Mouse (Mus musculus): Measurements from ENCODE around the gene Alpk1. TPM values are rescaled to one million over a fixed set of nuclear protein-coding genes. Genes with fewer than 3 reads are reported as not detected.

The Alpk1 gene
- 1.0 and 1.1 TPM in 2 replicates for polyA plus RNA-seq (2012; rRNA removed)

GRCm38 (mm10) chr3:127780021-127780644, at the start of gene Alpk1:
Gene Alpk1, minus strand, starts transcription at chr3:127780527.

DNA sequence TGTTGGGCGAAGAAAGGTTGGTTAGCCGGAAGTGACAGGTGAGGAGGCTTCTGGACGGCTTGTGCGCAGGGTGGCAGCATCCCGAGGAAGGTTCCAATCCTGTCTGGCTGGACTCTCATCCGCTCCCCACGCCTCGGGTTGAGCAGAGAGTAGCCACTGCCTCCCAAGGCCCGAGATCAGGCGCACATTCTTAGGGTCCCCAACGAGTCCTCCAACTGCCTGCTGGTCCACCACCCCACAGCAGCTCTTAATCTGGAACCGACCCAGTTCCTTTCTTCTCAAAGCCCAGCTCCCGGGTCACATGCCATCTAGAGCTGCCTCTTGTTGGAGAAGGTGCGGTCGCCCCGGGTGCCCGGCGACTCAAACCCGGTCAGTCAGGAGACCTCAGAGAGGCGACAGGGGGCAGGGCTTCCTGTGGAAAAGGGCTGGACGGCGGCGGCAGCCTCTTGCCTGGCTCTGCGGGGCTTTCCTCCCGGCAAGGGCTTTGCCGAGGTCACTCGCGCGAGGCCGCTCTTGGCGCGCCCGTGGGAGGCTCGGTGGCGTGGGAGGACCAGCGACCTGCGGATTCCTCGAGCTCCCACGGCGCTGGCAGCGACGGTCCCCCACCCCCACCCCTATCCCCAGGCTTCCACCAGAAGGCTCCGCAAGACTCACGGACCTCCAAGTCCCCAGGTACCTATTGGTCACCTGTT, 9.3 kb upstream of the Alpk1 start, which contains the start of gene Tifa:
Gene Tifa (plus strand): TSS at position 306 of the 692 bp plus-strand sequence.

GRCm38 (mm10) chr3:127633080-127634032, 147.0 kb downstream of the Alpk1 start, which contains the start of gene Neurog2:
Gene Neurog2, plus strand, starts transcription at chr3:127633135.

Other genes starting within 250 kb of the Alpk1 start
- gene Larp7, start 227.2 kb downstream of the Alpk1 start, polyA plus RNA-seq (2012; rRNA removed), result 11.1 and 12.2 TPM in 2 replicates
- gene Zgrf1, start 227.0 kb downstream of the Alpk1 start, polyA plus RNA-seq (2012; rRNA removed), result 2.3 and 2.7 TPM in 2 replicates
- gene Neurog2, start 147.4 kb downstream of the Alpk1 start, polyA plus RNA-seq (2012; rRNA removed), result not detected in 2 replicates
- 8.6 and 10.2 TPM in 2 replicates for gene Tifa, start 9.3 kb upstream of the Alpk1 start, polyA plus RNA-seq (2012; rRNA removed)
- gene Ap1ar, start 57.0 kb upstream of the Alpk1 start, polyA plus RNA-seq (2012; rRNA removed), result 10.5 and 11.4 TPM in 2 replicates
- gene Fam241a, start 115.8 kb upstream of the Alpk1 start, polyA plus RNA-seq (2012; rRNA removed), result 15.9 and 16.1 TPM in 2 replicates